Mouse (Mus musculus): ENCODE data around the gene Foxc2. TPM values are rescaled to one million over a fixed set of nuclear protein-coding genes. Genes with fewer than 3 reads are reported as not detected.

Foxc2 gene
- polyA plus RNA-seq, 1 experiment from 2014 or later, result 1.7 TPM

DNA sequence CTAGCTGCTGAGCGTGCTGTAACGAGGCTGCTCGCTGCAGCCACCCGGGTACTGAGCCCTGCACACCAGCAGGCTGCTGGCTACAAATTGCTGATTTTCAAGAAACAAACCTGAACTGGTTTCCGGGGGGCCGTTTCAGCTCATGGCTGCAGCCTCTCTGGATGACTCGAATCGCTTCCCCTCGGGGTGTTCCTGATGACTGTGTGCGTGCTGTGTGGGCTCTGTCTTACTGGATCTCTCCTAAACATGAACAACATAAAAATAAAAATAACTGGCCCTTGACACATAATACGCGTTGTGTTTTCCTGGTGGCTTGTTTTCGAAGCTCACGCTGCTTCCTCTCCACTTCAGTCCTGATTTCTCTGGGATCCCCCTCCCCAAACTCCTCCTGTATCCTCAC, 37.2 kb upstream of the Foxc2 start:
- Histone ChIP-seq H3K27me3 (replicated peaks; ENCODE audit: control insufficient read depth, insufficient read depth, low read length) (peaks cover 96% of the 10 kb centered on the region), H3K4me1 (replicated peaks; ENCODE audit: control insufficient read depth, insufficient read depth, low read length) (peaks cover 10% of the 10 kb centered on the region), H3K4me3 (replicated peaks; ENCODE audit: low read length) (no peak overlapping the region), H3K4me2 (ENCODE audit: low read length) (no peak overlapping the region), H3K27ac (ENCODE audit: low read length) (no peak overlapping the region), H3K36me3 (ENCODE audit: control insufficient read depth, insufficient read depth) (no peaks in the 10 kb centered on the region), H3K9me3 (ENCODE audit: control insufficient read depth, low read length) (0 out of 2 replicates have a peak, but pooled peaks cover 2% of the 10 kb centered on the region), H3K9ac (replicated peaks; ENCODE audit: low read depth, low read length) (no peak overlapping the region)
- no peak for ATAC-seq
- WGBS, result 1% methylated on average over 14 of the region's 14 CpGs

DNA sequence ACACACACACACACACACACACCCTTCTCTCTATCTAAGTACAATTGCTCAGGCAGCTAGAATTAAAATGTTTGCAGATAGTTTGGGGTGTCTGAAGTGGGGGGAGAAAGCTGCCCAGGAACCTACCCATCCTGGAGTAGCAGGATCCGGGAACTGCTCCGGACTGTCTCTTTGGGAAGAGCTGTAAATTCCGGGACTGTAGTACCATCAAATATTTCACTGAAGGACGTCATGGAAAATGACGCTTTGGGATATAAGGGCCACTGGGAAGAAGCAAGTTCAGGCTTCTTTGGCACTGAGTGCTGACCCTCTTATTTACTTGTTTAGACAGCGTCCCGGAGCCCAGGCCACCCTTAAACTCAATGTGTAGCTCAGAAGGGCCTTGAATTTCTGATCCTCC, 36.8 kb upstream of the Foxc2 start:
- no peaks in the 10 kb centered on the region for H3K36me3 ChIP-seq (ENCODE audit: control insufficient read depth, insufficient read depth)
- H3K9ac ChIP-seq (replicated peaks; ENCODE audit: low read depth, low read length), result no peak overlapping the region
- no peak overlapping the region for H3K4me2 ChIP-seq (ENCODE audit: low read length)
- H3K4me1 ChIP-seq (replicated peaks; ENCODE audit: control insufficient read depth, insufficient read depth, low read length), result peaks cover 15% of the 10 kb centered on the region
- H3K9me3 ChIP-seq (ENCODE audit: control insufficient read depth, low read length), result 0 out of 2 replicates have a peak, but pooled peaks cover 2% of the 10 kb centered on the region
- WGBS, result 1% methylated on average over 7 of the region's 7 CpGs
- H3K27ac ChIP-seq (ENCODE audit: low read length), result no peak overlapping the region
- ATAC-seq, result no peak
- peaks cover 92% of the 10 kb centered on the region for H3K27me3 ChIP-seq (replicated peaks; ENCODE audit: control insufficient read depth, insufficient read depth, low read length)
- H3K4me3 ChIP-seq (replicated peaks; ENCODE audit: low read length), result no peak overlapping the region

DNA sequence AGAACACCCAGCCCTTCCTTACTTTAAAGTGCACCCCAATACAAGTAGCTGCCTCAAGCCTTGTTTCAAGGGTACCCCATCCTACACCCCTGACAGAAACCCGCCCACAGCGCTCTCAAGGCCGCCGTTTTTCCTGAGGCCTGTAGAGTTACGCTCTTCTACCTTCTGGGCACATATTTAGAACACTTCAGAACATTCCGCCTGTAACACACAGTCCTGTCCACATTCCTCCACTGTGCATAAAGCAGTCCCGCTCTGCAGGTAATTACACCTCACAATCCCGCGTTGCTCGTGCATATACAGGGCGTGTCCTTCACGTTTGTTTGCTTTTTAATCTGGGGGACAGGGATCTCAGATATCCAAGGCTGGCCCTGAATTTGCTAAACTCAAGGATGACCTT, 36.0 kb upstream of the Foxc2 start:
- H3K9me3 ChIP-seq (ENCODE audit: control insufficient read depth, low read length), result 0 out of 2 replicates have a peak, but pooled peaks cover 2% of the 10 kb centered on the region
- H3K4me3 ChIP-seq (replicated peaks; ENCODE audit: low read length), result no peak overlapping the region
- no peak overlapping the region for H3K27ac ChIP-seq (ENCODE audit: low read length)
- no peaks in the 10 kb centered on the region for H3K36me3 ChIP-seq (ENCODE audit: control insufficient read depth, insufficient read depth)
- no peak overlapping the region for H3K4me2 ChIP-seq (ENCODE audit: low read length)
- peaks cover 92% of the 10 kb centered on the region for H3K27me3 ChIP-seq (replicated peaks; ENCODE audit: control insufficient read depth, insufficient read depth, low read length)
- H3K4me1 ChIP-seq (replicated peaks; ENCODE audit: control insufficient read depth, insufficient read depth, low read length), result peaks cover 22% of the 10 kb centered on the region
- ATAC-seq, result no peak
- 1% methylated on average over 12 of the region's 12 CpGs for WGBS
- H3K9ac ChIP-seq (replicated peaks; ENCODE audit: low read depth, low read length), result no peak overlapping the region

DNA sequence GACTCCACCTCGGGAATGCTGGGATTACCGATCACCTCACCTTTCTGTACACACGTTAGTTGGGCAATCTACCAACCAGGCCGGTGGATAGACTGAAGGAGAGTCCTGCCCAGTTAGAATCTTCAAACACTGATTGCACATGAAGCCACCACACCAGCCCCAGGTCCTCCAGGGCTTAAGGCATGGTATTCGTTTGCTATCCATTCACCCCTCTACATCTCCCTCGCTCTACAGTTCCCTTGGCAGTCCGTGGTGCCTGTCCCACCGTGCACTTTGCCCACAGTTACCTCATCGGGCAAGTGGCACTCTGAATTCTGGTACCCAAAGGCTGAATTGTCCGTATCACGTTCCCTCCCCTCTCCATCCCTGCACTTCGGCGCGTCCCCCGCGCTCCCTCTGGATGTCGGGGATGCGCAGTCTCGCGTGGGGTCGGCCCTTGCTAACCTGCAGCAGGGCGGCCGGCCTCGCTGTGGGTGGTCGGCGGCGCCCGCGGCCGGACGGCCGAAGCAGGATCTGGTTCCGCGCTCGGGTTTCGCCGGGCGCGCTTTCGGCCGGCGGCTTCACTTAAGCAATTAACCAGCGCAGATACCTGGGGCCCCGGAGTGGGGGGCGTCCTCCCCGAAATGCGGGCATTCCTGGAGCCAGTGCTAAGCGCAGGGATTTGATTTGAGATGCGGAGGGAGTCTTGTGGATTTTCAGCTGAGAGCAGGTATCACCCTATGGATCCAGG, 35.4 kb upstream of the Foxc2 start:
- H3K4me2 ChIP-seq (ENCODE audit: low read length), result no peak overlapping the region
- H3K9ac ChIP-seq (replicated peaks; ENCODE audit: low read depth, low read length), result no peak overlapping the region
- peaks cover 22% of the 10 kb centered on the region for H3K4me1 ChIP-seq (replicated peaks; ENCODE audit: control insufficient read depth, insufficient read depth, low read length)
- H3K27me3 ChIP-seq (replicated peaks; ENCODE audit: control insufficient read depth, insufficient read depth, low read length), result peaks cover 95% of the 10 kb centered on the region
- H3K27ac ChIP-seq (ENCODE audit: low read length), result no peak overlapping the region
- 0 out of 2 replicates have a peak, but pooled peaks cover 2% of the 10 kb centered on the region for H3K9me3 ChIP-seq (ENCODE audit: control insufficient read depth, low read length)
- WGBS, result under 1% methylated on average over 49 of the region's 49 CpGs
- no peaks in the 10 kb centered on the region for H3K36me3 ChIP-seq (ENCODE audit: control insufficient read depth, insufficient read depth)
- no peak overlapping the region for H3K4me3 ChIP-seq (replicated peaks; ENCODE audit: low read length)
- no peak for ATAC-seq

DNA sequence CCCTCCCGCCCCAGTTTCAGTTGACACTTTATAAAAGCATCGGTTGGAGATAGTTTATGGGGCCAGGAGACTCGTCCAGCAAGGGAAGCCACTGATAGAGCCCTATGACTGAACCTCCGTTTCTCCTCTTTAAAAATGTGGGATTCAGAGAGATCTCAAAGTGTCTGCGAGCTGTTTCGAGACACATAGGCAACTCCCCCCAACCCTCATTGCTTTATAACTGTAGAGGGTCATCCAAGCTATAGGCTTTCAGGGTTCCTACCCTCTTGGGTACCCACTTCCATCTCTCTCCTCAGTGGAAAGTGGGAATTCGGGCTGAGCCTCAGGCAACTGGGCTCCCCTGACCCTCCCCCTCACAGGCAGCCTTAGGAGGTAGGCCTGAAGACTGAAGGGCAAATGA, 34.6 kb upstream of the Foxc2 start:
- Histone ChIP-seq H3K9ac (replicated peaks; ENCODE audit: low read depth, low read length) (no peak overlapping the region), H3K27me3 (replicated peaks; ENCODE audit: control insufficient read depth, insufficient read depth, low read length) (peaks cover 95% of the 10 kb centered on the region), H3K36me3 (ENCODE audit: control insufficient read depth, insufficient read depth) (no peaks in the 10 kb centered on the region), H3K9me3 (ENCODE audit: control insufficient read depth, low read length) (0 out of 2 replicates have a peak, but pooled peaks cover 2% of the 10 kb centered on the region), H3K4me3 (replicated peaks; ENCODE audit: low read length) (no peak overlapping the region), H3K4me1 (replicated peaks; ENCODE audit: control insufficient read depth, insufficient read depth, low read length) (peaks cover 22% of the 10 kb centered on the region), H3K4me2 (ENCODE audit: low read length) (no peak overlapping the region), H3K27ac (ENCODE audit: low read length) (no peak overlapping the region)
- 2% methylated on average over 7 of the region's 7 CpGs for WGBS
- no peak for ATAC-seq

DNA sequence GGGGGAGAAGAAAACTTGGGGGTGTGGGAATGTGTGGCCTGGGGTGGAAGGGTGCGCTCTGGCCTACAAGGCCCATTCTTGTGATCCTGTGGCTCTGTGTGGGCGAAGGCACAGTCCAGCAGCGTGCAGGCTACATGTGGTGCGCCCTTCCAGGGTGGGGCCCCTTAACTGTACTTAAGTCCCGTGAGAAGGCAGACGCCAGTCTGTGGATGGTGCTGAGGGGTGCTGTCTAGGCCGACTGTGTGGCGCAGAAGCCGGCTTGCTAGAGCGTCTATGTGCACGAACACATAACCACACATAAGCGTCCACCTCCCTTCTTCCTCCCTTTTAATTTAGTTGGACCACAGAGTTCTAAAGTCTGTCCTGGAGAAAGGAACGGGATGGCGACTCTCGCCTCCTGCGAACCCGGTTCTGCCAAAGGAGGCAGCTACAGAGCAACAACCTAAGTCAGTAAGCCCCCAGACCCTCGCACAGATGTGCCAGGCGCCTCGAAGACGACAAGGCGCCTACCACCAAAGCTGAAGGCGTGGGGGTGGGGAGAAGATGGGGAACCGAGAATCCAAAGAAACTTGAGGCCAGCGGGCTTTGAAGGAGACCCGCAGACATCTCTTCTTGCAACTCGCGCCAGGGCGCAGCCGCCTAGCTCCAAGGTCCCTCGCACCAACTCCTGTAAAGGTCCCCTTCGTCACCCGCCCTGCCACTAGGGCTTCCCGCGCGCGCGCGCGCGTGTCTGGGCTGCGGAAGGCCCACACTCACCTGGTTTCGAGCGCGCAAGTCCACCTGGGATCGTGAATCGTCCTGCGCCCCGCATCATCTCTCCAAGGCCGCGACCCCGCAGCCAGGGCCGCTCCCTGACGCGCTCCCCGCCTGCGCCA, 33.5 kb upstream of the Foxc2 start:
- Histone ChIP-seq H3K4me1 (replicated peaks; ENCODE audit: control insufficient read depth, insufficient read depth, low read length) (peaks cover 22% of the 10 kb centered on the region), H3K27me3 (replicated peaks; ENCODE audit: control insufficient read depth, insufficient read depth, low read length) (peaks cover 93% of the 10 kb centered on the region), H3K36me3 (ENCODE audit: control insufficient read depth, insufficient read depth) (no peaks in the 10 kb centered on the region), H3K9me3 (ENCODE audit: control insufficient read depth, low read length) (0 out of 2 replicates have a peak, but pooled peaks cover 2% of the 10 kb centered on the region), H3K4me2 (ENCODE audit: low read length) (peak overlapping the region; percentile 60), H3K27ac (ENCODE audit: low read length) (no peak overlapping the region), H3K4me3 (replicated peaks; ENCODE audit: low read length) (peak overlapping the region; percentile 40; the same call in 1 of the 2 replicates), H3K9ac (replicated peaks; ENCODE audit: low read depth, low read length) (no peak overlapping the region)
- no peak for ATAC-seq
- under 1% methylated on average over 56 of the region's 57 CpGs for WGBS

DNA sequence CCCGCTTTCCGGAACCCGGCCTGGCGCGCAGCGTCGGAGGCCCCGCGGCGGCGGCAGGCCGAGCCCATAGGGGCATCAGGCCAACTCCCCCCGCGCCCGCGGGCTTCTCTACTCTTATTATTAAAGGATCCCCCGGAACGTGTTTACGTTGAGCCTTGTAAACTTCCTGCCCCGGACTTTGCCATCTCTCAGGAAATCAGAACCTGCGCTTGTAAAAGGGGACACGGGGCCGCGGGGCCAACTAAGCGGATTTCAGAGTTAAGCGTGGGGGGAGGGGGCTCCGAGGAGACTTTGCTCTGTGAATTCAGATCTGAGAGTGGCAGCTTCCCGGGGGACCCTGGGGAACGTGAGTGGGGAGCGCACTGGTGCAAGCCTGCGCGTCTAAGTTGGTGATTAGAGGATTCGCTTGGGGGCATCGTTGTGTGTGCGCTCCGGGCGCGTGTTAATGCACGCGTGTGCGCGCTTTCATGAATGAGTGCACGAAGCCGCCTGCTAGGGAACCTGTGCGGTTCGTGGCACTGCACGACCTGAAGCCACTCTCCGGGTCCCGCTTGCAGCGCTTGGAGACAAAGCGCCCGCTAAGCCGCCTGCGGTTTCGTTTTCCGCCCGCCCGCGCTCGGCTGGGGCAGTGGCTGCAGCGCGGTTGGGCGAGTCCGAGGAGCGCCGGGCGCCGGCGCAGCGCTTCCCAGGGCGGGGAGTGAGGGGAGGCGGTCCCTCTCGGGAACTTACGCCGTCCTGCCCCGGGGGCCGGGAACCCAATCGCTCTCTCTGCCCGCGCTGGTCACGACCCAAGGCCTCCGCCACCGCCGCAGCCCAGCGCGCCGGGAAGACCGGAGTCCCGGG, 32.7 kb upstream of the Foxc2 start:
- under 1% methylated on average over 88 of the region's 89 CpGs for WGBS
- no peaks in the 10 kb centered on the region for H3K9me3 ChIP-seq (ENCODE audit: control insufficient read depth, low read length)
- peak; percentile 43 for ATAC-seq
- peak overlapping the region; percentile 60 for H3K4me2 ChIP-seq (ENCODE audit: low read length)
- H3K9ac ChIP-seq (replicated peaks; ENCODE audit: low read depth, low read length), result no peak overlapping the region
- no peaks in the 10 kb centered on the region for H3K36me3 ChIP-seq (ENCODE audit: control insufficient read depth, insufficient read depth)
- peaks cover 22% of the 10 kb centered on the region for H3K4me1 ChIP-seq (replicated peaks; ENCODE audit: control insufficient read depth, insufficient read depth, low read length)
- peak overlapping the region; percentile 40 for H3K4me3 ChIP-seq (replicated peaks; ENCODE audit: low read length)
- no peak overlapping the region for H3K27ac ChIP-seq (ENCODE audit: low read length)
- peaks cover 92% of the 10 kb centered on the region for H3K27me3 ChIP-seq (replicated peaks; ENCODE audit: control insufficient read depth, insufficient read depth, low read length)

DNA sequence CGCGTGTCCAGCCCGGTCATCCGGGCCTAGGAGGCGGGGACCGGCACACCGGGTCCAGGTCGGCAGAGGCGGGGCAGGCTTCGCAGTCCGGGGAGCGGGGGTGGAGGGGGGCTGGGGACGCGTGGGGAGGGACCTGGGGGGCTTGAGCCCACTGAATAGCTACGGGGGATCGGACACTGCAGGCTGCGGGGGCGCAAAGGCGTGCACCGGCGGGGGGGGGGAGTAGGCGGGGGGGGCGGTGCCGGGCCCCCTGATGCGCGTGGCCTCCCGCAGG, 32.1 kb upstream of the Foxc2 start:
- no peak for ATAC-seq
- WGBS, result under 1% methylated on average over 18 of the region's 27 CpGs
- no peaks in the 10 kb centered on the region for H3K36me3 ChIP-seq (ENCODE audit: control insufficient read depth, insufficient read depth)
- peaks cover 92% of the 10 kb centered on the region for H3K27me3 ChIP-seq (replicated peaks; ENCODE audit: control insufficient read depth, insufficient read depth, low read length)
- peak overlapping the region; percentile 60 for H3K4me2 ChIP-seq (ENCODE audit: low read length)
- no peaks in the 10 kb centered on the region for H3K9me3 ChIP-seq (ENCODE audit: control insufficient read depth, low read length)
- H3K4me3 ChIP-seq (replicated peaks; ENCODE audit: low read length), result peak overlapping the region; percentile 40
- no peak overlapping the region for H3K27ac ChIP-seq (ENCODE audit: low read length)
- H3K9ac ChIP-seq (replicated peaks; ENCODE audit: low read depth, low read length), result no peak overlapping the region
- H3K4me1 ChIP-seq (replicated peaks; ENCODE audit: control insufficient read depth, insufficient read depth, low read length), result peaks cover 22% of the 10 kb centered on the region
